Mouse (Mus musculus): ENCODE data around the gene Tmem156. TPM values are rescaled to one million over a fixed set of nuclear protein-coding genes. Genes with fewer than 3 reads are reported as not detected.

Gene Tmem156
- polyA plus RNA-seq, 1 experiment: 0.30 TPM

Other genes with a start within 250 kb of the Tmem156 start
- 1.9 and 2.3 TPM in 2 replicates for gene Tlr1, start 158.6 kb downstream of the Tmem156 start, polyA plus RNA-seq (2012; rRNA removed)
- gene Tlr6, start 132.0 kb downstream of the Tmem156 start, polyA plus RNA-seq (2012; rRNA removed): 0.97 and 1.1 TPM in 2 replicates
- gene Fam114a1, start 122.1 kb downstream of the Tmem156 start, polyA plus RNA-seq (2012; rRNA removed): 51.6 and 52.6 TPM in 2 replicates
- gene Klhl5, start 15.4 kb upstream of the Tmem156 start, polyA plus RNA-seq (2012; rRNA removed): 45.3 and 60.6 TPM in 2 replicates
- 5.8 and 8.4 TPM in 2 replicates for gene Wdr19, start 107.6 kb upstream of the Tmem156 start, polyA plus RNA-seq (2012; rRNA removed)
- 15.1 and 16.0 TPM in 2 replicates for gene Rfc1, start 243.5 kb upstream of the Tmem156 start, polyA plus RNA-seq (2012; rRNA removed)